Mouse (Mus musculus) midbrain, embryonic 11.5 days (tissue): ENCODE measurements around the gene B230307C23Rik. TPM values are rescaled to one million over a fixed set of nuclear protein-coding genes. Genes with fewer than 3 reads are reported as not detected.
A peak's percentile ranks its signal among the peaks of the same experiment; 100 is the strongest.

ENCODE experiments used
- ATAC-seq: fragments of 200-750 bp; cut with Nextera tagmentation; 2 replicates; pipeline ENCODE4 v1.8.0; 2017; ENCODE audit warnings: moderate TSS enrichment, moderate library complexity; ENCODE audit not compliant: low FRiP score
- DNase-seq: peaks from one replicate; pipeline ENCODE4 v3.0.0; 2015; ENCODE audit warnings: low spot score; ENCODE audit errors: missing footprints
- H3K27ac ChIP-seq: fragments of 300-500 bp; sonication (generic); 2 replicates; pipeline ENCODE4 v1.5.1; 2014; ENCODE audit warnings: low read depth, low read length
- H3K27me3 ChIP-seq: fragments of 300-500 bp; sonication (generic); 2 replicates; pipeline ENCODE4 v1.6.1; 2014; ENCODE audit warnings: mild to moderate bottlenecking, low read length, moderate library complexity, mixed read lengths; ENCODE audit not compliant: control insufficient read depth, insufficient read depth
- H3K36me3 ChIP-seq: fragments of 300-500 bp; sonication (generic); 2 replicates; pipeline ENCODE4 v1.6.1; 2014; ENCODE audit warnings: mild to moderate bottlenecking, low read length, moderate library complexity, mixed read lengths; ENCODE audit not compliant: control insufficient read depth, insufficient read depth
- H3K4me1 ChIP-seq: fragments of 300-500 bp; sonication (generic); 2 replicates; pipeline ENCODE4 v1.6.1; 2014; ENCODE audit warnings: low read length; ENCODE audit not compliant: control insufficient read depth, insufficient read depth
- H3K4me2 ChIP-seq: fragments of 300-500 bp; sonication (generic); 2 replicates; pipeline ENCODE4 v1.6.1; 2014; ENCODE audit warnings: mild to moderate bottlenecking, moderate library complexity
- H3K4me3 ChIP-seq: fragments of 300-500 bp; sonication (generic); 2 replicates; pipeline ENCODE4 v1.5.1; 2014; ENCODE audit warnings: low read depth, low read length
- H3K9ac ChIP-seq: fragments of 300-500 bp; sonication (generic); 2 replicates; pipeline ENCODE4 v1.6.1; 2014; ENCODE audit warnings: low read length
- H3K9me3 ChIP-seq: fragments of 300-500 bp; sonication (generic); 2 replicates; pipeline ENCODE4 v1.6.1; 2016; ENCODE audit warnings: low read length; ENCODE audit not compliant: control insufficient read depth
- WGBS: fragments of 180-500 bp; shearing (Covaris S2); extraction: QIAGEN DNeasy Blood & Tissue Kit; methylation state at CpG from one replicate; pipeline ENCODE4 v1.1.7; 2014; 5-methylcytosine and 5-hydroxymethylcytosine counted together
- polyA plus RNA-seq: library from polyadenylated mRNA; unstranded; fragments of >200 nt; fragmentation: Nextera tagmentation; extraction: Ambion mirVana; gene quantifications from 2 replicates; pipeline ENCODE4 v1.2.1, GENCODE M21; 2014

Gene B230307C23Rik
- polyA plus RNA-seq, 1 experiment from 2014 or later, result 21.5 TPM

DNA sequence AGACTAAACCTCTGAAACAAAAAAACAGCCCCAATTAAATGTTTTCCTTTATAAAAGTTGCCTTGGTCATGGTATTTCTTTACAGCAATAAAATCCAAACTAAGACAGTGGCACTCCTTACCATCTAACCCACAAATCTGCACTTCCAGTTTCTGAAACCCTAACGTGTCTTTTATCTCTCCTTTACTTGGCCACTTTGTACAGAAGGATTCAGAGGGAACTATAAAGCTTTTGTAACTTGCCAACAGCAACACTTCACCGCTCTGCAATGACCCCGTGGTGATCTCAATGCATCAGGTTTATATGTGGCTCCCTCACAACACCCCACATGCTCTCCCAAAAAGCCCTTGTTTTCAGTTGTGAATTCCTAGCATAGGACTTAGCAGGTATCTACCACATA, 36.8 kb upstream of the B230307C23Rik start:
- Histone ChIP-seq H3K4me1 (no peaks in the 10 kb centered on the region), H3K27ac (no peak overlapping the region), H3K9ac (no peak overlapping the region), H3K36me3 (no peaks in the 10 kb centered on the region), H3K4me3 (no peak overlapping the region), H3K9me3 (no peaks in the 10 kb centered on the region), H3K27me3 (no peaks in the 10 kb centered on the region), H3K4me2 (no peak overlapping the region)
- 95% methylated on average over 3 of the region's 3 CpGs for WGBS
- no peak for DNase-seq
- no peak for ATAC-seq

DNA sequence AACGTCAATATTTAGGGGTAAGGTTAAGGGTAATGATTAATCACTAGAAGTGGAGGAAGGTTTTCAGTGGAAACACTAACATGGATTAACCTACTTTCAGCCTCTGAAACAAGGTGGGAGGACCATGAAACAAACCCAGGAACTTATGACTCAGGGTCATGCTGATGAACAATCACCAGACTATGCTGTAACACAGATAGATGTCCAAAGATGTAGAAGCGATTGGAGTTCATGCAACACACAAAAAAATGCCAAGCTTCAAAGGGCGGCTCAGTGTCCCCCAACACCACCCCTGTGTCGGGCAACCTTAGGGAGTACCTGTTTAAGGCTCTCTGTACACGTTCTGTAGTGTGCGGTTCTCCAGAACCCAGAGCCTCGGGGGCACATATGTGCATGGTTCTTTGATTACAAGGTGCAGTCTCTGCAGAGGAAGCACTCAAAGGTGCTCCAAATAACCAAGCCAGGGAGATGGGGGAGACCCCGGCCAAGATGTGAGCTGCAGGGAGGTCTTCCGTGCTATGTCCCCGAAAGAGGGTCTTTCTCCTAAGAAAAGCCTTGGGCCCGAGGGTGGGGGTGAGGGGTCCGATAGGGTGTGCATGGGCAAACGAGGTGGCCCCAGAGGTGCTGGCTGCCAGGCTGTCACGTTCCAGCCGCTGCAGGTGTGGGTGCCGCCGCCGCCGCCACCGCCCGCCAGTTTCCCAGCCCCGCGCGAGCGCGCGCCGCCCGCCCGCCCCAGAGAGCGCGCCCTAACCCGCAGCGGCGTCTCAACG, 35.5 kb upstream of the B230307C23Rik start:
- no peaks in the 10 kb centered on the region for H3K4me1 ChIP-seq
- peak overlapping the region; percentile 88 for H3K4me2 ChIP-seq
- DNase-seq (no peak), ATAC-seq (peak; percentile 45; the same call in 1 of the 2 replicates)
- H3K36me3 ChIP-seq, result no peaks in the 10 kb centered on the region
- 11% methylated on average over 30 of the region's 36 CpGs for WGBS
- peak overlapping the region; percentile 78 for H3K4me3 ChIP-seq
- no peaks in the 10 kb centered on the region for H3K9me3 ChIP-seq
- no peaks in the 10 kb centered on the region for H3K27me3 ChIP-seq
- peak overlapping the region; percentile 79 for H3K27ac ChIP-seq
- H3K9ac ChIP-seq, result peak overlapping the region; percentile 83

DNA sequence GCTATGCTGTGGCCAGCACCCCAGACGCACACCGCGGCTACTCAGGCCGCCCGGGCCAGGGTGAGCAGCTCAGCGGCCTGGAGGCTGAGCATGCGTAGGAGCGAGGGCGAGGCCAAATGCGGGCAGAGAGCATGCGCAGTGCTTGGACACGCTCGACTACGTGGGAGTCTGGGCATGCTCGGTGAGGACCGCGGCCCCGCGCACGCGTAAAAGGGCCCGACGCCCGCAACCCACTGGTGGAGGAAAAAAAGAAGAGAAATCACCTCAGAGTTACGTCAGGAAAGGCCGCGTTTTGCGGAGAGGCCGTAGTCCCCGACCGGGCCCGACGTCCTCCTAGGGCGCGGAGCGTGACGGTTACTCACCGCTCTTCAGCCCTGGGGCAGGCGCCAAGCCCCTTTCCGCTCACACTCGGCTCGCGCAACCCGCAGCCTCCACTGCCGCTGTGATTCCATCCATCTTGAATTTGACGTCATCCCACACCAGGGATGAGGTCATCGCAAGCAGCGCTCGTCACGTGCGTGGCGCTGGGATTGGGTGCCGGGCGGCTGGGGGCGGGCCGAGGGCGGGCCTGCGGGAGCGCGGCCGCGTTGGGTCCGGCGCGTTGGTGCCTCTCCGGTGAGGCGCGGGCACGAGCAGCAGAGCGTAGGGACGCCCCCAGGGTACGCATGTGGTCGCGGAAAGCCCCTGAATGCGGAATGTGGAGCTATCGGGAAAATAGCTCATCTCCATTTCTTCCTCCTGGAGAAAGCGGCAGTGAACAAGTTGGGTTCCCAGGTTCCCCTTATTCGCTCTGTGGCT, 34.8 kb upstream of the B230307C23Rik start, which contains the start of the genes C2cd2 and Zbtb21:
Gene C2cd2 (minus strand): TSS at position 448 of the 798 bp plus-strand sequence.
Gene Zbtb21 (minus strand): TSS at position 472 of the 798 bp plus-strand sequence.
- peak within 1 kb of the TSS; percentile 83 for H3K9ac ChIP-seq
- peak; percentile 99 for ATAC-seq
- under 1% methylated on average over 78 of the region's 78 CpGs for WGBS

GRCm38 (mm10) chr16:97963956-97964540, 33.1 kb upstream of the B230307C23Rik start:
- no peaks in the 10 kb centered on the region for H3K27me3 ChIP-seq
- no peak overlapping the region for H3K4me2 ChIP-seq
- no peaks in the 10 kb centered on the region for H3K4me1 ChIP-seq
- WGBS, result 81% methylated on average over 3 of the region's 3 CpGs
- H3K9ac ChIP-seq, result no peak overlapping the region
- no peak for DNase-seq
- no peaks in the 10 kb centered on the region for H3K36me3 ChIP-seq
- no peak overlapping the region for H3K27ac ChIP-seq
- no peak for ATAC-seq
- H3K4me3 ChIP-seq, result no peak overlapping the region
- H3K9me3 ChIP-seq, result no peaks in the 10 kb centered on the region

More for the DNA sequence above, 34.8 kb upstream of the B230307C23Rik start, which contains the start of the genes C2cd2 and Zbtb21:
- Histone ChIP-seq H3K4me2 (peak within 1 kb of the TSS; percentile 88), H3K27me3 (no peaks in the 10 kb centered on the region), H3K4me3 (peak within 1 kb of the TSS; percentile 78), H3K36me3 (no peaks in the 10 kb centered on the region), H3K9me3 (no peaks in the 10 kb centered on the region), H3K27ac (peak within 1 kb of the TSS; percentile 79), H3K4me1 (no peaks in the 10 kb centered on the region)
- peak; percentile 99 for DNase-seq

DNA sequence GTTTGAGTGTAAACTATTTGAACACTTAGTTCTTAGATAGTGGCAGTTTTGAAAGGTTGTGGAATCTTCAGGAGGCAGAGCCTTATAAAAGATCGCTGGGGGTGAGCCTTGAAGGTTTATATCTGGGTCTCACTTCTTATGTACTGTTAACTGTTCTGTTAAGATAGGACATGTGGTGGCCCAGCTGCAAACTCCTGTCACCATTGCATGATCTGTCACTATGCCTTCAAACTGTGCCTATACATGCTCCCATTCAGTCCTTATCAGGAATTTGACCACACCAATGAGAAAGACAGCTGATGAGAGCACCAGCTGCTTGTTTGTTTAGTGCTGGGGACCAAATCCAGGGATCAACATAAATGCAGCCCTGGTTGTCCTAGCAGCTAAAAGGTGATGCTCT, 19.8 kb upstream of the B230307C23Rik start:
- Histone ChIP-seq H3K4me1 (no peaks in the 10 kb centered on the region), H3K9me3 (no peaks in the 10 kb centered on the region), H3K27me3 (no peaks in the 10 kb centered on the region), H3K4me2 (no peak overlapping the region), H3K9ac (no peak overlapping the region), H3K27ac (no peak overlapping the region), H3K36me3 (no peaks in the 10 kb centered on the region), H3K4me3 (no peak overlapping the region)
- ATAC-seq (no peak), DNase-seq (no peak)
- WGBS, result 81% methylated on average over 1 of the region's 1 CpGs

DNA sequence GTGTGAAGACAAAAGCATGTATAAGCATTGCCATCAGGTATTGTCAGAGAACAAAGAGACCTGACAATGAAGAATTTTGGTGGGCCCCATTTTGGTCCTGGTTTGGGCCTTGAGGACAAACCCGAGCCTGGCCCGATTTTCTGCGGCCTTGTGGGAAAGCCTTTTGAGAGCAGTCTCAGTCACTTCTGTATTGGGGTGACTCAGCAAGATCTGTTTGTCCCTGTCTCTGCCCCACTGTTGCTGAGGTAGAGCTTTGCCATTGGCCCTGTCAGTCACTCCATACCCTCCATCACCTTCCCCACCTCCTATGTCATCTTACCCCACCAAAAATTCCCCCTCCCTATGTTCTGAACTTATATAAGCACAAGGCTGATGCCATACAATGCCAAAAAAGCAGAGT, 19.4 kb upstream of the B230307C23Rik start:
- no peak for DNase-seq
- Histone ChIP-seq H3K27ac (no peak overlapping the region), H3K36me3 (no peaks in the 10 kb centered on the region), H3K9me3 (no peaks in the 10 kb centered on the region), H3K4me3 (no peak overlapping the region), H3K4me1 (no peaks in the 10 kb centered on the region), H3K27me3 (no peaks in the 10 kb centered on the region), H3K4me2 (no peak overlapping the region), H3K9ac (no peak overlapping the region)
- ATAC-seq, result no peak
- 86% methylated on average over 3 of the region's 3 CpGs for WGBS

GRCm38 (mm10) chr16:97981362-97981761, 15.8 kb upstream of the B230307C23Rik start:
- H3K9me3 ChIP-seq, result no peaks in the 10 kb centered on the region
- WGBS, result 81% methylated on average over 1 of the region's 1 CpGs
- no peak overlapping the region for H3K27ac ChIP-seq
- no peak overlapping the region for H3K4me3 ChIP-seq
- H3K27me3 ChIP-seq, result no peaks in the 10 kb centered on the region
- H3K36me3 ChIP-seq, result no peaks in the 10 kb centered on the region
- H3K9ac ChIP-seq, result no peak overlapping the region
- no peaks in the 10 kb centered on the region for H3K4me1 ChIP-seq
- DNase-seq (no peak), ATAC-seq (no peak)
- H3K4me2 ChIP-seq, result no peak overlapping the region

DNA sequence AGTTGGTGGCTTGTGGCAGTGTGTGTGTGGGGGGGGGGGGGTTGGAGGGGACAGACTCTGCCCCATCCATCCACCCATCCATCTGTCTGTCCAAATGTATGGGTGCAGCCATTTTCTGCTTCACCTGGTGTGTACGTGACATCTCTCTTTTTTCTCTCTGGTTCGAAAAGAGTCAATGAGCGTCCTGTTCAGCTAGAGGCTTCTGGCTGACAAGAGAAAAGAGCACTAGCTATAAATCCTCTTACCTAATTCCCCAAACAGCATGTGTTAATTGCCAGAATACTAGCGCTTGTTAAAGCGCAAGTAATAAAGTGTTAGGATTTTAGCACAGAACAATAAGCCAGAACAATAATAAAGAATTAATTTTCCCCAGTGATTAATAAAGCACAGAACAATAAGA, 12.5 kb upstream of the B230307C23Rik start:
- Histone ChIP-seq H3K4me3 (no peak overlapping the region), H3K36me3 (no peaks in the 10 kb centered on the region), H3K27me3 (no peaks in the 10 kb centered on the region), H3K4me2 (no peak overlapping the region), H3K4me1 (no peaks in the 10 kb centered on the region), H3K9me3 (no peaks in the 10 kb centered on the region), H3K9ac (no peak overlapping the region), H3K27ac (no peak overlapping the region)
- ATAC-seq, result no peak
- no peak for DNase-seq
- 66% methylated on average over 5 of the region's 5 CpGs for WGBS
